Mouse (Mus musculus) hindbrain, embryonic 15.5 days (tissue): ENCODE measurements around the gene 4921509C19Rik. TPM values are rescaled to one million over a fixed set of nuclear protein-coding genes. Genes with fewer than 3 reads are reported as not detected.
A peak's percentile ranks its signal among the peaks of the same experiment; 100 is the strongest.
"Not testable (repeated sequence)": the region's sequence is repeated elsewhere in the genome, so short reads cannot be mapped to it uniquely, and the experiment has no call there.

Experiments used
- ATAC-seq: fragments of 200-750 bp; cut with Nextera tagmentation; 2 replicates; pipeline ENCODE4 v1.8.0; 2017; ENCODE audit warnings: low read depth, moderate number of reproducible peaks, moderate TSS enrichment; ENCODE audit not compliant: low FRiP score
- H3K27ac ChIP-seq: fragments of 300-500 bp; sonication (generic); replicated peaks from 2 replicates; pipeline ENCODE4 v1.5.1; 2015; ENCODE audit warnings: mild to moderate bottlenecking, inconsistent platforms
- H3K27me3 ChIP-seq: fragments of 300-500 bp; sonication (generic); 2 replicates; pipeline ENCODE4 v1.6.1; 2015; ENCODE audit warnings: control low read depth, inconsistent platforms
- H3K36me3 ChIP-seq: fragments of 300-500 bp; sonication (generic); 2 replicates; pipeline ENCODE4 v1.6.1; 2015; ENCODE audit warnings: control low read depth, inconsistent platforms
- H3K4me1 ChIP-seq: fragments of 300-500 bp; sonication (generic); replicated peaks from 2 replicates; pipeline ENCODE4 v1.6.1; 2015; ENCODE audit warnings: control low read depth, inconsistent platforms
- H3K4me2 ChIP-seq: fragments of 300-500 bp; sonication (generic); 2 replicates; pipeline ENCODE4 v1.6.1; 2015; ENCODE audit warnings: moderate library complexity, mild to moderate bottlenecking, inconsistent platforms
- H3K4me3 ChIP-seq: fragments of 300-500 bp; sonication (generic); 2 replicates; pipeline ENCODE4 v1.5.1; 2015; ENCODE audit warnings: mild to moderate bottlenecking, inconsistent platforms
- H3K9ac ChIP-seq: fragments of 300-500 bp; sonication (generic); 2 replicates; pipeline ENCODE4 v1.6.1; 2015; ENCODE audit warnings: inconsistent platforms
- H3K9me3 ChIP-seq: fragments of 300-500 bp; sonication (generic); 2 replicates; pipeline ENCODE4 v1.6.1; 2016; ENCODE audit warnings: control low read depth, inconsistent platforms
- WGBS: fragments of 180-500 bp; shearing (Covaris S2); methylation state at CpG from one replicate; pipeline ENCODE4 v1.1.7; 2015; 5-methylcytosine and 5-hydroxymethylcytosine counted together
- polyA plus RNA-seq: library from polyadenylated mRNA; unstranded; fragments of >200 nt; fragmentation: Nextera tagmentation; extraction: Ambion mirVana; gene quantifications from 2 replicates; pipeline ENCODE4 v1.2.1, GENCODE M21; 2015

4921509C19Rik gene
- polyA plus RNA-seq, result not detected in 2 replicates

DNA sequence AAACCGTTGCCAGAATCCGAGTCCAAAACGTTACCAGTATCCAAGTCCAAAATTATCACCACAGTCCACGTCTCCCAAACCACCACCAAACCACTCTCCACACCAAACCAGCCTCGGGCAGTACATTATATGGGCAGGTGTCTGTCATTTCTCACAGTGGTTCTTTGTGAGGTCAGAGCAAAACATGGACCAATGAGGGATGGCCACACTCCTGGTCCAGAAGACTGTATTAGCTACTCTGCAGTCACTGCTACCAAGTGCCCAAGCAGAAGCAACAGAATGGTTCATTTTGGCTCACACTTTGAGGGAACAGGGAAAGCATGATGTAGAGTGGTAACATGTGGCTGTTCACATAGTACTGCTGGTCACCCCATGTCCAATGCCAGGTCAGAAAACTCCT, at the start of gene 4921509C19Rik:
TSS of gene 4921509C19Rik (minus strand) at position 101 of the 400 bp plus-strand sequence.
- not testable (repeated sequence) for H3K4me3 ChIP-seq, H3K9me3 ChIP-seq, H3K27me3 ChIP-seq, H3K4me2 ChIP-seq, H3K27ac ChIP-seq, H3K9ac ChIP-seq, ATAC-seq, H3K36me3 ChIP-seq, H3K4me1 ChIP-seq
- 84% methylated on average over 5 of the region's 5 CpGs for WGBS

DNA sequence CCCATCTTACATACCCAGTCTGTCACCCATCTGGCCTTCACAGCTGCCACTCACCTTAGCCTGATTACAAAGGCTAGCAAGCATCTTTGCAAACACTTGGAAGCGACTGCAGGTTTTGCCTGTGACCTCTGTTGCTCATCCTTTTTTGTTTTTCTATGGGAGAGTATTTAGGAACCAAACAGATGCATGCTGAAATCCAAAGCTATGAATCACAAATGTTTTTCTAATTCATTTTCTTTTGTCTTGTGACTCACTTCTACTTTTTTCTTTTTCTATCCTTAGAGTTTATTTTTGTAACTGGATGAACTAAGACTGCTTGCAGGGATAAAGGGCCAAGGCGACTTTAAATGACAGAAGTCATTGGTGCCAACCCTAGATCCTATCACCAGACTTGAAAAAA, 49.6 kb upstream of the 4921509C19Rik start:
- 76% methylated on average over 2 of the region's 2 CpGs for WGBS
- Histone ChIP-seq H3K9ac (no peak overlapping the region), H3K4me2 (no peak overlapping the region), H3K27ac (no peak overlapping the region), H3K36me3 (peaks cover 13% of the 10 kb centered on the region), H3K4me3 (no peak overlapping the region), H3K4me1 (no peaks in the 10 kb centered on the region), H3K27me3 (no peaks in the 10 kb centered on the region), H3K9me3 (no peaks in the 10 kb centered on the region)
- ATAC-seq, result no peak

DNA sequence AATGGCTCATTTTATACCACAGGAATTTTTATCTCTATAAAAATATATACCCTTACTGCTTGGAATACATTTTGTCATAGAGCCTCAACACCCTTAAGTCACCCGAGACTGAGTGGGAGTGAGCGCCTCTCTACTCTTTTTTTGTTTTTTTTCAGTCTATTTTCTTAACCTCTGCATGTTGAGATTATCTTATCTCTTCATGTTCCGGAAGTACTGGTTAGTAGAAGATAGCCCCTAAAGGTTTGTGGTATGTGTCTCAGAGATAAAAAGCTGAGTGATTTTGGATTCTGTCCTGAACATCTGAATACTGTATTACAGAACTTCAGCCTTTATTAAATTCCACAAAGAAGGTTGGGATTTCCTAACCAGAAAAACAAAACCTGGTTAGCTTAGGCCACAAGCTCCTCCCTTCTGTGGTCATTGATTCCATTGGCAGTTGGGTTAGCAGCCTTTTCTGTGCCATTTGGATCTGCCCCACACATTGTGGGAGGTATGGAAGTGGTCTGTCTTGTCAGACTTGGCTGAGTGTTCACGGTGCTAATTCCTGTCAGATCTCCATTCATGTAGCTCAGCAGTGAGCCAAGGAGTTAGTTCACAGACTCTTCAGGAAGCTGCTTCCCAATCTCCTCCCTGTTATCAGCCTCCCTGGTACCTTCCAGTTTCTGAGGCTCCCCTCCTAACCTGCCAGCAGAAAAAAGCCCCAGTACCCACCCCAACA, 48.5 kb upstream of the 4921509C19Rik start:
- Histone ChIP-seq H3K27ac (no peak overlapping the region), H3K9ac (no peak overlapping the region)
- 71% methylated on average over 4 of the region's 4 CpGs for WGBS

DNA sequence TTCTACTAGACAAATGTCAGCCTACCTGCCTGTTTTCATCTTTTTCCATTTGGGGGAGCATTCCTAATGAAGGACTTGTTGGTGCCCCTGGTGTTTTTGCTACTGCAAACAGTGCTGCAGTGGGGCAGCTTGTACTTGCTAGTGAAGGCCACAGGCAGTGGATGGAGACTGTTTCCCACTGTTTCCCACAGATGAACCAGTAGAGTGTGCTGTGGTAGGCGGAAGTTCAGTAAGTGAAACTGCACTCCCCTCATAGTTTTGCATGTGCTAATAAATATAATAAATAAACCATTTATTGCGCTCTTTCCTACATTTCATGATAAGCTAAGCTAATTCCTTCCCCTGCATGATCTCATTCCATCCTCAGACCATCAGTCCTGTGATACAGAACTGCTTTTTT, 43.0 kb upstream of the 4921509C19Rik start:
- Histone ChIP-seq H3K9me3 (no peaks in the 10 kb centered on the region), H3K4me2 (no peak overlapping the region), H3K36me3 (peaks cover 46% of the 10 kb centered on the region), H3K4me3 (no peak overlapping the region), H3K9ac (no peak overlapping the region), H3K4me1 (no peaks in the 10 kb centered on the region), H3K27ac (no peak overlapping the region), H3K27me3 (no peaks in the 10 kb centered on the region)
- 93% methylated on average over 2 of the region's 2 CpGs for WGBS
- ATAC-seq, result no peak

More for the DNA sequence above, 48.5 kb upstream of the 4921509C19Rik start:
- no peak overlapping the region for H3K4me3 ChIP-seq
- H3K4me1 ChIP-seq, result no peaks in the 10 kb centered on the region
- no peaks in the 10 kb centered on the region for H3K9me3 ChIP-seq
- no peak for ATAC-seq
- peaks cover 20% of the 10 kb centered on the region for H3K36me3 ChIP-seq
- H3K27me3 ChIP-seq, result no peaks in the 10 kb centered on the region
- H3K4me2 ChIP-seq, result no peak overlapping the region

DNA sequence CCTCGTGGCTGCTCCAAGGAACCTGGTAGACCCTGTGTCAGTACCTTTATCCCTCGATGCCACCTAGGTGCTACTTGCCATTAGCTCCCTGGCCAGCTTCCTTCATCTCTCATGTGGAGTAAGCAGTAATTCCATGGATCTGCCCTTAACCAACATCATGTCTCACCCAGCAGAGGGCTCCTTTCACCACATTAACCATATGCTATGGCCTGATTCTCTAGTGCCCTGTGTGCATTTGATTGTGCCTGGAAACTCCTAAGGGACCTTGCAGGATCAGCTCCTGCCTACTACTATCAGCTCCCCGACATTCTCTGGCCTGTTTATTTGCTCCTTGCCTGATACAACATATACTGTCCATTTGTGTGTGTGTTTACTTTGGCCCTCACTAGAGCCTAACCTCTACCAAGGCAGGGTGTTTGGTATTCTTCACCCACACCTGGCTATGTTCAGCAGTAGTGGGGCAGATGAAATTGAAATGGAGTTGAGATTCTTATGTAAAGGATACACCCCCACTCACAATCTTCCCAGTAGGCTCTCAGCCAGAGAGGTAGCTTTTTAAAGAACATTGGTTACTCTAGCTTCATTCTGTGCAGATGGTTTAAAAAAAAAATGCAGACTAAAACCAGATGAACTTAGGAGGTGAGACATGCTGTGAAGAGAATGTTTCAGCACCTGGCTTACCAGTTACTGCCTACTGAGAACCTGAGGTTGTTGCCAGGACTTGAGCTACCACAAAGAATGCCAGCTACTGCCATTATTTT, 37.8 kb upstream of the 4921509C19Rik start:
- no peak overlapping the region for H3K4me3 ChIP-seq
- H3K27me3 ChIP-seq, result no peaks in the 10 kb centered on the region
- H3K4me1 ChIP-seq, result no peaks in the 10 kb centered on the region
- no peak for ATAC-seq
- no peak overlapping the region for H3K9ac ChIP-seq
- 80% methylated on average over 3 of the region's 3 CpGs for WGBS
- no peak overlapping the region for H3K4me2 ChIP-seq
- H3K27ac ChIP-seq, result no peak overlapping the region
- H3K36me3 ChIP-seq, result peaks cover 64% of the 10 kb centered on the region
- H3K9me3 ChIP-seq, result no peaks in the 10 kb centered on the region

DNA sequence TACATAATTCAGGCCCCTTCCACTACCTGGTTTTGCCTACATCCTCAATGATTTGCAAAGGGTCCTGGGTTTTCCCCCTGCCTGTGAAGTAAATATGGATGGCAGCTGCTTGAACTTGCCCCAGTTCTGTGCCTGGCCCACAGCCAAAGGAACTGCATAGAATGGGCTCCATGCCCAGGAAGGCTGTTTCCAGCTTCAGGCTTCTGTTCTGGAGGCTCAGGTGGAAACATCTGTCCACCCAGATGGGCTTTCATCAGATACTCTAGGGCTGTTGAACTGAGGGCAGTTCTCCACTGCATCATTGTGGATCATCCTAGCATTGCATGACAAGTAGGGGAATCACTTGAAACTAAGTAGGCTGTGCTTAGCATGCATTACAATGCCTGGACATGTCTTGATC, 36.2 kb upstream of the 4921509C19Rik start:
- peak; percentile 46; the same call in 1 of the 2 replicates for ATAC-seq
- H3K4me1 ChIP-seq, result no peaks in the 10 kb centered on the region
- H3K4me2 ChIP-seq, result no peak overlapping the region
- H3K27me3 ChIP-seq, result no peaks in the 10 kb centered on the region
- H3K36me3 ChIP-seq, result peaks cover 73% of the 10 kb centered on the region
- no peak overlapping the region for H3K27ac ChIP-seq
- H3K4me3 ChIP-seq, result no peak overlapping the region
- no peaks in the 10 kb centered on the region for H3K9me3 ChIP-seq
- H3K9ac ChIP-seq, result no peak overlapping the region

DNA sequence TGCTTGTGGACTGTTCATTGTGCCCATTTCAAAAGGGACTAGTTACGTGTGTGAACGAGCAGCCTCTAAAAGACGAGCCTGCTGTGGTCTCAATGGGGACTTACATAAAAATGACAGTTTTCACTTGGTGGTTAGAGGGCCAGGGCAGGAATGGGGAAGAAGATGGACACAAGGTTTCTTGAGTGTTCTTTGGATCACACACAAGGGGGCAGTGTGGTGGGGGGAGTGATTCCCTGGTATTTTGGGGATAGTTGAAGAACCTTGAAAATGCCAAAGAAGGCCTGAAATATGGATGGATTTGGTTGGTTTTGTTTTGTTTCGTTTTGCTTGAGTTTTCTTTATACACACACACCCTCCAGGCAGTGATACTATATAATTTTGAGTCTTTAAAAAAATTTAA, 28.3 kb upstream of the 4921509C19Rik start:
- 78% methylated on average over 4 of the region's 4 CpGs for WGBS
- Histone ChIP-seq H3K4me1 (no peaks in the 10 kb centered on the region), H3K27me3 (no peaks in the 10 kb centered on the region), H3K4me2 (no peak overlapping the region), H3K4me3 (no peak overlapping the region), H3K27ac (no peak overlapping the region), H3K9ac (no peak overlapping the region), H3K9me3 (no peaks in the 10 kb centered on the region), H3K36me3 (peaks cover 82% of the 10 kb centered on the region)
- no peak for ATAC-seq

DNA sequence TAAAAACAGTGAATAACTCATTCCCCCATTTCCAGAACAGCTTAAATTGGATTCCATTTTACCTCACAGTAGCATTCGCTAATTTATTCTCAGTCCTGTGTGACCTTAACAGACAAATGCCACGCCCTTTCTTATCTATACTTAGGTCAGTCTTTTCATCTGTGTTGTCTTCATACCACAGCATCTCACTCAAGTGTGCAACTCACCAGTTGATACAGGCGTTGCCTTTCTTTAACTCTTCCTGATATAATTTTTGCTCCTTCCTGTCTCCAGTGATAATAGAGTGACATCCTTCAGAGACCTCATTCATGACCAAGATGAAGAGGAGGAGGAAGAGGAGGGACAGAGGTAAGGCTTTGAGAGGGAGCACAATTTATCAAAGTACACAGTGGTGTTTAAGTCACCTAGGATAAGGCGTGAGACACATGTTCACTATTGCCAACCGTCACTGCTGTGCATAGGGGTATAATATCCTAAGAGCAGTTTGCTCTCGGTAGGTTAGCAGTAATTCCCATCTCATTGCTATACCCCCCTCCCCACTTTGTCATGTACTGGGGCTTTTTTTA, 24.6 kb upstream of the 4921509C19Rik start:
- no peaks in the 10 kb centered on the region for H3K27me3 ChIP-seq
- WGBS, result 96% methylated on average over 6 of the region's 6 CpGs
- H3K36me3 ChIP-seq, result peaks cover 65% of the 10 kb centered on the region
- no peak overlapping the region for H3K4me3 ChIP-seq
- no peaks in the 10 kb centered on the region for H3K9me3 ChIP-seq
- no peak overlapping the region for H3K9ac ChIP-seq
- no peak overlapping the region for H3K4me2 ChIP-seq
- no peak overlapping the region for H3K27ac ChIP-seq
- peaks cover 16% of the 10 kb centered on the region for H3K4me1 ChIP-seq
- no peak for ATAC-seq

DNA sequence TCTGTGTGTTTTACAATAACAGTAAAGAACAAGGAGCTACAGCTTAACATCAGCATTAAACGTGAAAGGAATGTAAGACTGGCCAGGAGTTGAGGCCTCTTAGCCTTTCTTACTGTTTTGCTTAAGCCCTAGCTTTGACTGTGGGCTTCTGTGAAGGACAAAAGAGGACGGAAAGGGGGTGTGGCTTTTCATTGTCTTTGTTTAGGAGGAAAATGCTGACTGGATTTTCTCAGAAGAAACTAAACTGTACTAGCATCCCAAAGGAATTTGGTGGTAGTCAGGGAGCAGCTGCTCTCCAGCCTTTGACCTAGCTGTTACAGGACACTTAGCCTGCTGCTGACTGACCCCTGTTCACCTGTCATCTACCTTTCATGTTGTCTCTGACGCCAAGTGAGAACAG, 22.4 kb upstream of the 4921509C19Rik start:
- no peak overlapping the region for H3K4me3 ChIP-seq
- H3K4me2 ChIP-seq, result no peak overlapping the region
- H3K27me3 ChIP-seq, result no peaks in the 10 kb centered on the region
- peaks cover 46% of the 10 kb centered on the region for H3K36me3 ChIP-seq
- H3K4me1 ChIP-seq, result peaks cover 26% of the 10 kb centered on the region
- 45% methylated on average over 3 of the region's 3 CpGs for WGBS
- no peaks in the 10 kb centered on the region for H3K9me3 ChIP-seq
- no peak overlapping the region for H3K9ac ChIP-seq
- no peak for ATAC-seq
- no peak overlapping the region for H3K27ac ChIP-seq

DNA sequence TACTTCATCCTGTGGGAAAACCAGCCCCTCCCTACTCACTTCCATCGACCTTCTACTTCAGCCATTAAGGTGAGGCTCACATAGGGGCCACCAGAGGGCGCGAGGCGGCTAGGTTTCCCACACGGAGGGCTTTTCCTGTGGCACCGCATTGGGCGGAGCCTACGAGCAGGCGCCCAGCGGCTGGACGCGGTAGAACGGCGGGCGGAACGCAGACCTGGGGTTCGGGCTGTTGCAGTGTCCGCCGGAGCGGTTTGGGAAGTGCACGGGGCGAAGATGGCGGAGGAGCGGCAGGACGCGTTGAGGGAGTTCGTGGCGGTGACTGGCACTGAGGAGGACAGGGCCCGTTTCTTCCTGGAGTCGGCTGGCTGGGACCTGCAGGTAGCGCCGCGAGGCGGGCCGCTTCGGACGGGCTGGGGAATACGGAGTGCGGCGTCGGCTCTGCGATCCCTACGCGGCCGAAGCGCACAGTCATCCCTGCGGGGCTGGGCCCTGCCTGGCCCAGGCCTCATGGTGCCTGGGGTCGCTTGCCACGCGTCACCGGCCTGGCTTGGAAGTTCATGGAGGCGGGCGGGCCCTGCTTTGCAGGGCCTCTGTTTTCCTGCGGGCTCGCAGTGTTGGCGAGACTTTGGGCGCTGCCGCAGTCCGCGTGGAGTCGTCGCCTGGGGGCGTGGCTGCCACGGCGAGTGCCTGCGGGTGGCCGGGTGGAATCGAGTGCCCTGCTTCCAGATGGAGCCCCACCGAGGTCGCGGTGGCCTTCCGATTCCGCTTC, 18.3 kb upstream of the 4921509C19Rik start, which contains the start of gene Nsfl1c:
TSS of gene Nsfl1c (plus strand) at position 148 of the 769 bp plus-strand sequence.
- H3K4me1 ChIP-seq, result peaks cover 26% of the 10 kb centered on the region
- no peaks in the 10 kb centered on the region for H3K27me3 ChIP-seq
- H3K27ac ChIP-seq, result peak within 1 kb of the TSS; percentile 80
- H3K9ac ChIP-seq, result peak within 1 kb of the TSS; percentile 90
- H3K36me3 ChIP-seq, result peaks cover 13% of the 10 kb centered on the region; the same call in 1 of the 2 replicates
- peak within 1 kb of the TSS; percentile 85 for H3K4me2 ChIP-seq
- H3K9me3 ChIP-seq, result no peaks in the 10 kb centered on the region
- peak within 1 kb of the TSS; percentile 97 for H3K4me3 ChIP-seq
- WGBS, result under 1% methylated on average over 64 of the region's 73 CpGs
- ATAC-seq, result peak; percentile 100

DNA sequence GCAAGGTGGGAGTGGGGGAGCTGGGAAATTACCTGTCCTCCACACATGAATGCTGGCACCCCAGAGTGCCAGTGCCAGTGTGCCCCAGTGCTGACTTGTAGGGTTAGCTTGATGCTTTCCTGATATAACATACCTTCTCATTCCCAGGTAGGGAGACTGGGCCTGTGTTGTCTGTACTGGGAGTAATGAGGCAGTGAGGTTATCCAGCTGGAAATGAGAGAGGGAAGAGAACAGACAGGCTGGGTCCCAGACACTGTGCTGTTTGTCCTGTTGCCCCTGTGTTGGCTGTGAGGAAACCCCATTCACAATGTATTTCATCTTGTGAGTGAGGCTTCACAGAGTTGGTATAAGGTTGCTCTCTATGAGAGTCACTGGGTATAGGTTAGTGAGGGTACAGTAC, 10.5 kb upstream of the 4921509C19Rik start:
- no peaks in the 10 kb centered on the region for H3K27me3 ChIP-seq
- H3K27ac ChIP-seq, result no peak overlapping the region
- no peaks in the 10 kb centered on the region for H3K4me1 ChIP-seq
- no peak overlapping the region for H3K4me2 ChIP-seq
- no peaks in the 10 kb centered on the region for H3K36me3 ChIP-seq
- no peak overlapping the region for H3K9ac ChIP-seq
- ATAC-seq, result no peak
- no peaks in the 10 kb centered on the region for H3K9me3 ChIP-seq
- H3K4me3 ChIP-seq, result no peak overlapping the region

DNA sequence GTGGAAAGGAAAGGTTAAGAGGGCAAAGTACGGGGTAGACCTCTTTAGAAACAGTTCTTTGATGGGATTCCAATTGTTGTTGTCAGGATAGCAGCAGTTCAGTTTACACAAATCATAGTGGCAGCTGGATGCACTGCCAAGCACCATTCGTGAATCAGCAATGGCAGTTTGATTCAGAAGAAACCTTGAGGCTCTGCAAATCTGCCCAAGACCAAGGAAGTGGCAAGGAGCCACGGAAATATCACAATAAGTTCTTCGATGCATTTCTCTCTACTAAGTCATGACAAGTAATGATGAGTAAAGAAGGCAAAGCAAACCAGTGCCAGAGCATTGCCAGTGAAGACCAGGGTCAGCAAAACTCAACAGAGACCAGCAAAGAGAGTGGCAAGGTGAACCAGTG, 41.0 kb downstream of the 4921509C19Rik start:
- H3K36me3 ChIP-seq, H3K4me1 ChIP-seq, H3K27me3 ChIP-seq, ATAC-seq, H3K4me3 ChIP-seq, H3K27ac ChIP-seq, H3K4me2 ChIP-seq, H3K9ac ChIP-seq, H3K9me3 ChIP-seq: not testable (repeated sequence)
- 78% methylated on average over 4 of the region's 4 CpGs for WGBS
